Mouse (Mus musculus) left cerebral cortex, postnatal 14 days (tissue): ENCODE results near the gene Pkm. TPM values are rescaled to one million over a fixed set of nuclear protein-coding genes. Genes with fewer than 3 reads are reported as not detected.
A peak's percentile ranks its signal among the peaks of the same experiment; 100 is the strongest.

Experiments used
- DNase-seq, 2 experiments: peaks; one replicate each; pipeline ENCODE4 v3.0.0; 2021 to 2022; ENCODE audit warnings: low spot score in 2 of 2, mixed read lengths in 1 of 2
- intact Hi-C: fragments of 180-260 bp; cut with DNase I; formaldehyde crosslinking; loops from one replicate; pipeline ENCODE4 v1.15.1; 2025
- total RNA-seq, 2 experiments: library from RNA; stranded (reverse); gene quantifications; 2 replicates each; pipeline ENCODE4 v1.2.3; 2021

Pkm gene
- total RNA-seq, 2 experiments from 2014 or later: 876 TPM

GRCm38 (mm10) chr9:59694571-59695450, 38.6 kb downstream of the Pkm start:
- DNase-seq: no peak
- intact Hi-C loops: loop anchor here (5.0 kb wide), 1 partner anchor 57 kb away; the partner anchor contains the start of genes Myo9a and Senp8

GRCm38 (mm10) chr9:59695451-59695813, 39.3 kb downstream of the Pkm start:
- intact Hi-C loops: no loop called here
- DNase-seq: peak in 1 of 2 experiments; percentile 39

DNA sequence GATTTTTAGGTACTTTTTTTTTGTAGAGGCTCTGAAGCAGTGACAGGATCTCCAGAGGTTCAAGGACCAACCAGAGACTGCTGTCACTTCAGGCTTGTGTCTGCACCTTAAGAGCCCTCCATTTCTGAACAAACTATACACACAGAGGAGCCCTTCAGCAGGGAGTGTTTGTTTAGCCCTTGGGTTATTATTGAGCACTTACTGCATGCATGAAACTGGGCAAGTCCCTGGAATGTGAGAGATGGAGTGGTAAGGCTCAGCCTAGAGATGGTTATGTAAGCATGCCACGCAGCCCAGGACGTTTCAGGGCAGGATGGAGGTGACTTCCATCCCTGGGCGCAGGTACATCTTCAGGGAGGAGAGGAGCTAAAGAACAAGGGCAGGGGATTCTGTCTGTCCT, 40.2 kb downstream of the Pkm start:
- intact Hi-C loops: no loop called here
- no peak for DNase-seq

GRCm38 (mm10) chr9:59701094-59701493, 44.9 kb downstream of the Pkm start:
- intact Hi-C loops: no loop called here
- no peak for DNase-seq

DNA sequence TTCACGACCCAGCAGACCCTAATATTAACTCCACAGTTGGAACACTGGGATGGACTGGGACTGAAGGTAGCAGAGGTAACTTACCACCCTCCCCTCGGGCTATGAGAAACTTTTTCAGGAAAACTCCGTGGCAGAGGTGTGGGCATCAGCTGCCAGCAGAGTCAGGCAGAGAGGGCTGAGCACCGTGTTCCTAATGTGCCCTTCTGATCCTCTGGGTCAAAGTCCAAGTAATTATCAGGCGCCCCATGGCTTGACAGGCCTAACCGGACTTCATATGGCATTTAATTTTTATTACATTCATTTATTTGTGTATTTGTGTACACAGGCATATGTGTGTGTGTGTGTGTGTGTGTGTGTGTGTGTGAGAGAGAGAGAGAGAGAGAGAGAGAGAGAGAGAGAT, 46.9 kb downstream of the Pkm start:
- intact Hi-C loops: no loop called here

GRCm38 (mm10) chr9:59706850-59707825, 51.0 kb downstream of the Pkm start:
- no peak for DNase-seq
- intact Hi-C loops: no loop called here

More for the DNA sequence above, 46.9 kb downstream of the Pkm start:
- no peak for DNase-seq

GRCm38 (mm10) chr9:59709225-59709624, 53.1 kb downstream of the Pkm start:
- DNase-seq: no peak
- intact Hi-C loops: no loop called here

DNA sequence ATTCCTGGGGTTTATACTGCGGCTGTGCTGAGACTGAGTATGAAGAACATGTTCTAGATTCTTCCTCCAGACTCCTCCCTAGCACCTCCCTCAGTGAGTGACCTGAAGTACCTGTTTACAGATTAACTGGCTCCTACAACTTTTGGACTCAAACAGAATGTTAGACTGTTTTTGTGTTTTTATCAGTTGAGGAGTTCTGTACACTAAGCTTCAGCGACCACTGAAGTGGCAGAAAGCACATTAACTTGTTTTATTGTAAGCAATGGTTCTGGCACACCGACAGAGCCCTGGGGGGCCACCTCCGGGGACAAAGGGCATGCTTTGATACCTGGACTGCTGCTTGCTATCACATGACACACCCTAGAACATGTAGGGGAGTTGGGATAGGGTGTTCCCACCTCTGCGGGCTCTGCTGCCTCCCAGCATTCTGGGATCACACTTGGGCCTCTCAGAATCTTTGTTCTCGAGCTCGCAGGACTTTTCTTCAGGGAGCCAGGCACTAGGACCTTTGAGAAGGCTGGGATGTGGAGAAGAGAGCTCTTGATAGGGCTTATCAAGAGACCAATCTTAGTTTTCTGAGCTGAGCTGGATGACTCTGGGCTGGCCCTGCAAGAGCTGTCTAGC, 60.2 kb downstream of the Pkm start:
- intact Hi-C loops: no loop called here
- DNase-seq: no peak

GRCm38 (mm10) chr9:59718237-59718636, 62.1 kb downstream of the Pkm start:
- intact Hi-C loops: no loop called here

GRCm38 (mm10) chr9:59721144-59721543, 65.0 kb downstream of the Pkm start:
- intact Hi-C loops: loop anchor here (5.0 to 10.0 kb wide), 2 partner anchors 244 to 516 kb away; partner anchors contain the start of gene Nr2e3
- no peak for DNase-seq

More at GRCm38 (mm10) chr9:59718237-59718636, 62.1 kb downstream of the Pkm start:
- DNase-seq: no peak

- peak; percentile 80 to 88 for DNase-seq
- intact Hi-C loops: loop anchor here (5.0 to 10.0 kb wide), 2 partner anchors 242 to 514 kb away; partner anchors contain the start of gene Nr2e3
Observed at GRCm38 (mm10) chr9:59723096-59723657, 67.0 kb downstream of the Pkm start.

- DNase-seq: peak; percentile 39 to 41
- intact Hi-C loops: loop anchor here (5.0 to 10.0 kb wide), 2 partner anchors 241 to 513 kb away; partner anchors contain the start of gene Nr2e3
Observed at GRCm38 (mm10) chr9:59723791-59724442, 67.7 kb downstream of the Pkm start.

DNA sequence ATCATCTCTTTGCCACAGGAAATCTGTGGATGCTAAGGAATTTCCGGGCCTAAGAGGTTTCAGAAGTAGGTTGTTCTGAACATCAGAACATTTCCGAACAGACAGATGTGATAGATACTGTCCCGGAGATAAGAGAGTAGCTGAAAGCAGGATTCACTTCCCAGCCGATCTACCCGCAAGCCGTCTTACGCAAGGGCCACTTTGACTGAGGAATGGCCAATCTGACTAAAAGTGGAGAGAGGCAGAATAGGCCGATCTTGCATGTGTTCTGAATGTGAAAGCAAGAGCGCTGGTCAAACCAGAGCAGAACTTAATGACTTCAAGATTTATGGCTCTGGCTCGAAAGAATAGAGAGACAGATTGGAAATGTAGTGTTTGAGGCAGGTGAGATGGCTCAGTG, 69.3 kb downstream of the Pkm start:
- intact Hi-C loops: loop anchor here (10.0 kb wide), 1 partner anchor 239 kb away; the partner anchor contains the start of gene Nr2e3
- DNase-seq: no peak

GRCm38 (mm10) chr9:59727569-59728286, 71.6 kb downstream of the Pkm start:
- DNase-seq: no peak
- intact Hi-C loops: loop anchor here (10.0 kb wide), 1 partner anchor 237 kb away; the partner anchor contains the start of gene Nr2e3
